Mouse (Mus musculus): Measurements from ENCODE around the gene Gm5728.
"Not testable (repeated sequence)": the region's sequence is repeated elsewhere in the genome, so short reads cannot be mapped to it uniquely, and the experiment has no call there.

The Gm5728 gene

GRCm38 (mm10) chr7:20375310-20375709 lies at the start of gene Gm5728:
Gm5728 (minus strand) TSS chr7:20375410.
- not testable (repeated sequence) for DNase-seq

GRCm38 (mm10) chr7:20417642-20418041 lies 42.4 kb upstream of the Gm5728 start, which contains the start of gene Vmn1r100:
Vmn1r100 (plus strand) TSS chr7:20417942.
- DNase-seq, result not testable (repeated sequence)

- DNase-seq, result not testable (repeated sequence)
These were observed 41.2 kb downstream of the Gm5728 start, which contains the start of gene Gm4133 for GRCm38 (mm10) chr7:20333965-20334364. Gm4133 (minus strand) TSS chr7:20334065.
